Mouse (Mus musculus): ENCODE data around the gene Pi4kb. TPM values are rescaled to one million over a fixed set of nuclear protein-coding genes. Genes with fewer than 3 reads are reported as not detected.
A peak's percentile ranks its signal among the peaks of the same experiment; 100 is the strongest.

Gene Pi4kb
- total RNA-seq, 2 experiments from 2014 or later = 20.2 to 23.8 TPM

- DNase-seq = peak; percentile 92
Measured at GRCm38 (mm10) chr3:94953764-94954616, 20.5 kb upstream of the Pi4kb start, which contains the start of gene Rfx5. Rfx5 (plus strand) TSS chr3:94954075.

- no peak for DNase-seq
Measured at GRCm38 (mm10) chr3:94958295-94958694, 16.2 kb upstream of the Pi4kb start.

DNA sequence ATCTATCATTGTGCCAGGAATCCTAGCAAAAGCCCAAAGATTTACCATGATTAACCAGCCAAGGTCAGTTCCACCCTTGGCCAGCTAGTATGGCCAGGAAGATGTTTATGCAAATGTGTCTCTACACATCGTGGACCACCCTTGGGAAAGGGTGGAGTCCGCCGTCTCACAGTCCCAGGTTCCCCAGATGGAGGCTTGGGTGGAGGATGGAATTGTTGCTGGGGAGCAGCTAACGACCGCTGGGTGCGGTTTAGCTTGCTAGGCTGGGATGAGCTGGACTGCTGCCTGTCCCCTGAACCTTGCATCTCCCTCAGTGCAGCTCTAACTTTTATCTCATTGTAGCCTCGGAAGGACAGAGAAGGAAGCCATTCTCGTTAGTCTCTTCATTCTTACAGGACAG, 14.7 kb upstream of the Pi4kb start:
- peak; percentile 30 for DNase-seq

GRCm38 (mm10) chr3:94960322-94960721, 14.2 kb upstream of the Pi4kb start:
- DNase-seq = no peak

- DNase-seq = no peak
Measured at GRCm38 (mm10) chr3:94964989-94965388, 9.5 kb upstream of the Pi4kb start.

DNA sequence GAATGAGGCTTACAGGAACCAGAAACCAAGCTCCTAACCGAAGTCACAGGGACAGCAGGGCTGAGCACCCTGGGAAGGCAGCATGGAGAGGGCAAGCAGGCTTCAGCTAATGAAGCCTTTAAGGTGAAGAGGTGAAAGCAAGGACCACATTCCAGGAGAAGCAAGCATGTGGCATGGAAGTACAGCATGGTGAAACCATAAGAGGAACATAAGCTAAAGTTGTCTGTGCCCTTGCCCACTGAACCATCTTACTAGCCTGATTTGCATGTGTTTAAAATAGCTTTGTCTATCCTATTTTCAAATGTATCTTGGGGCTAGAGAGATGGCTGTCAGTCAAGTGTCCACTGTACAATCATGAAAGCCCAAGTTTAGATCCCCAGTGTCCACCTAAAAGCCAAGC, 8.7 kb upstream of the Pi4kb start:
- no peak for DNase-seq

- no peak for DNase-seq
Measured at GRCm38 (mm10) chr3:94972552-94972951, 2.0 kb upstream of the Pi4kb start.

DNA sequence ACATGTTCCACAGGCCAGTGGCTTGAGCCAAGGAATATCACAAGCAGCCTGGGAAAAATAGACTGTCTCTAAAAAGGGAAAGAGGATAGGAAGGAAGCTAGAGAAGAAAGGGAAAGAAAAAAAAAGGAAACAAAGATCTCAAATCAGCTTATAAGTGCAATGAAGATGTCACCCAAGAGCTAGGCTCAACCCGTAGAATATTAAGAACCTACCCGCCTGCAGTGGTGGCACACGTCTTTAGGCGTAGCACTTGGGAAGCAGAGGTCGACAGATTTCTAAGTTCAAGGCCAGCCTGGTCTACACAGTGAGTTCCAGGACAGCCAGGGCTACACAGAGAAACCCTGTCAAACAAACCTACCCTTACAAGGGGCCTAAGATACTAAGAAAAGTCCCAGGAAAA, 911 bp upstream of the Pi4kb start:
- no peak for DNase-seq

DNA sequence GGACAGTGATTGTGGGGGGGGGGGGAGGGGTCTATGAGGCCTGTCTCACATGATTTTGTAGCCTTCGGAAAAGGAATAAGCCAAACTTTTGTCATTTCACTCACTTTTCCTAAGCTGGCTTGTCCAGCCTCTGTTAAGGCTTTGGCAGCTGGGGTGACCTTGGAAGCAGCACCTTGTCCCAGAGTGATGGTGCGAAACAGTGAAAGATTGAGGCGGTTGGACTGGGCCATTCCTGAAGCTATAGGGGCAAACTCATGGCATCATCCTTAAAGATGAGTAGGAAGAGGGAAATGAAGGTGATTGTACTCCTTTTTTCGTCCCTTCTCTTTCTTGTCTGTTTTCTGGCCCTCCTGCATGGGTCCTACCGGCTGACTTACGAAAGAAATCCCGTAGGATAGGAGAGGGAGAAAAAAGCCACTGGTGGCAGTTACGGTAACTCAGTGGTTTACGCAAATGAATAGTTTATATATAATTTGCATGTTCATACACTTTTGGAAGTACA, 454 bp upstream of the Pi4kb start:
- DNase-seq = no peak

- no peak for DNase-seq
Measured at GRCm38 (mm10) chr3:94984312-94984711, 9.8 kb downstream of the Pi4kb start.

DNA sequence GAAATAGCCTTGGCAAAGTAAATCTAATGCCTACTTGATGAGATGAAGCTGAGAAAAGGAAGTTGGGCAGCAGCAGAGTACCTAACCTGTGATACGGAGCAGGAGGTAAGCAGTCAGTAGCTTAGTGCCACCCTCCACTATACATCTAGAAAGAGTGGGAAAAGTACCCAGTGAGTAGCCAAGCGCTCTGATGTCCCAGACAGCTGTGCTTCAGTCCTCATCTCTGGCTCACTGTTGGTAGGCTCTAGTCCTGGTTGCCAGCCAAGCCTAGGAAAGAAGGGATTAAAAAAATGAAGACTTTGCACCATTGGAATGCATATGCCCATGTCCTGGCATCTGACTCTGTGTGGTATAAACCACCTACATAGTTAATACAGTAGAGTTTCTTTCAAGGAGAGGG, 11.0 kb downstream of the Pi4kb start:
- DNase-seq = no peak

GRCm38 (mm10) chr3:94987578-94987977, 13.0 kb downstream of the Pi4kb start:
- peak; percentile 78 for DNase-seq

- DNase-seq = peak; percentile 39
Measured at GRCm38 (mm10) chr3:94989159-94989761, 14.7 kb downstream of the Pi4kb start.

GRCm38 (mm10) chr3:94996946-94997345, 22.4 kb downstream of the Pi4kb start:
- peak; percentile 34 for DNase-seq

DNA sequence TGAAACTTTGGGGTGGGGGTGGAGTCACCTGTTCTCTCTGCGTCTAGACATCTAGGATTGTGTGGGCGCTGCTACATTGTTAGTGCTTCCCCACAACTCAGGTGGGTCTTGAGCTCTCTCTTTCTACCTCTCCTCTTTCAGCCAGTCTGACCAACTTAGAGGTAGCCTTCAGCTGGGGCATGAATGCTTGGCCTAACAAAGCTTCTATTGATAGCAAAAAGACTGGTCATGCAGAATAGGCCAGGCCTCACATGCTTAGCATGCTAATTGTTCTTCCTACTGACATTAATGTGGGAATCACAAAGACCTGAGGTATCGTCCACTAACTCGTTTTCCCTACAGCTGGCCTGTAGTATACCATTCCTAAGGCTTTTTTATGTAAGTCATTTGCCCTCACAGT, 28.0 kb downstream of the Pi4kb start:
- DNase-seq = no peak

DNA sequence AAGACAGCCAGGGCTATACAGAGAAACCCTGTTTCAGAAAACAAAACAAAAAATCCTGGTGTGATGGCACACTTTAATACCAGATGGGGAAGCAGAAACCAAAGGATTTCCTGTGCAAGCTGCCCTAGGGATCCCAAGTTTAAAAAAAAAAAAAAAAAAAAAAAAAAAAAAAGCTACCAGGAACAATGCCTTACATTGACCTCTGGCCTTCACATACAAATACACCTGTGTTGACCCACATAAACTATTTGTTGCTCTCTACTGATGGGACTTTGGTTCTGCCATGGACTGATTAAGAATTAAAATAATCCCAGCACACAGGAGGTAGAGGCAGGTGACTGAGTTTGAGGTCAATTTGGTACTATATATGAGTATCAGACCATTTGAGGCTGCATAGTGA, 28.7 kb downstream of the Pi4kb start:
- no peak for DNase-seq

- DNase-seq = no peak
Measured at GRCm38 (mm10) chr3:95005651-95006050, 31.1 kb downstream of the Pi4kb start.

DNA sequence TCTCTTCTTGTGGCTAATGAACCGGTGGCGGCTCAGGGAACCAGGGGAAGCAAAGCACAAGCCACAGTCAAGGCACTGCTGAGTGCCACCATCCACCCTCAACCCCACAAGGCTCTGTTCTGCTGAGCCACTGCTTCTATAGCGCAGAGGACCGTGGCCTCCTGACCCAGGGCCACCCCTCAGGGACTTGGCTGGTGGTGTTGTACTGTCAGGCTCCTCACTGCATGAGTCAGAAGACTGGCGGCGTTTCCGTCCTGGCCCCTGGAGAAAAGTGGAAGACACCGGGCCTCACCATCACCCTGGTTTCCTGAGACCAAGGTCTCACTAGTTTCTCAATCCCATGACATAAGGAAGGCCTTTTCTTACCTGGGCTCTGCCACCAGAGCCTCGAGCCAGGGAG, 33.2 kb downstream of the Pi4kb start:
- DNase-seq = no peak

- DNase-seq = no peak
Measured at GRCm38 (mm10) chr3:95010396-95010795, 35.9 kb downstream of the Pi4kb start.

- no peak for DNase-seq
Measured at GRCm38 (mm10) chr3:95012982-95013381, 38.5 kb downstream of the Pi4kb start.

DNA sequence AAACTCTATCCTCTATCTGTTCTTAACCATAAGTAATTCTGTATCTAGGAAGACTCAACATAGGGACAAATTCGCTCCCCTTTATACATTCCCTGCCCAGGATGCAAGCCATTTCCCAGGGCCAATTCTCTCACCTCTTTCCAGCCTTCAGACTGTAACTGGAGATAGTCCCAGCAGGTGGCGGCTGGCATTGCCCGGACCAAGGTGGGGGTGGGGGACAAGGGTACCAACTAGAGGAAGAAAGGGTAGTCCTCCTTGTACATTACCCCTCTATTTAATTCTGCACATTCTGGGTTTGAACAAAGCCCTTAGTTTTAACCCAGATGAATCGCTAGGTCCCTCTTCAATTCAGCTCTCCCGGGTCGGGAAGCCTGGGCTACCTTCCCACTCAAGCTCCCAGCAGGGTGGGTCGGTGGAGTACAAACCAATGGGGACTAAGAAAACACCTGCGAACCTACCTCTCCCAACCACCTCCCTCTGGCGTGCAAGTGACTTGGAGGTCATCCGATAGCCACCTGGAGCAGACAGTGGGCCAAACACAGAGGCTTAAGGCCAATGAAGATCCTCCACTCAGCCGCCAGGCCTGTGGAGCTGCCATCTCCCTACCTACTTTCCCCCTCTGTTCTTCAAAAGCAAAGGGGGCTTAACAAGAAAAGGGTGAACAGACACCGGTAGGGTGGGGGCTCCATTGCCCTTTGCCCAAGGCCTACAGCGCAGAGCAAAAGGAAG, 39.3 kb downstream of the Pi4kb start:
- DNase-seq = peak; percentile 23

GRCm38 (mm10) chr3:95014428-95015151, 40.1 kb downstream of the Pi4kb start:
- DNase-seq = peak; percentile 31
